Mouse (Mus musculus) ES-Bruce4 (cell line): ENCODE data around the gene Prkn. TPM values are rescaled to one million over a fixed set of nuclear protein-coding genes. Genes with fewer than 3 reads are reported as not detected.

Source experiments
- H3K27ac ChIP-seq: 2 replicates; pipeline ENCODE4 v1.5.1; 2012; ENCODE audit warnings: low read length, inconsistent platforms; ENCODE audit not compliant: insufficient read depth
- H3K27me3 ChIP-seq: 2 replicates; pipeline ENCODE4 v1.6.1; 2012; ENCODE audit warnings: mild to moderate bottlenecking, low read length, inconsistent platforms; ENCODE audit not compliant: control insufficient read depth, poor library complexity, insufficient read depth, severe bottlenecking
- H3K36me3 ChIP-seq: 2 replicates; pipeline ENCODE4 v1.6.1; 2012; ENCODE audit warnings: inconsistent platforms, mild to moderate bottlenecking, low read length, moderate library complexity; ENCODE audit not compliant: control insufficient read depth, poor library complexity, insufficient read depth, severe bottlenecking
- H3K4me1 ChIP-seq: one replicate; pipeline ENCODE4 v1.8.1; 2011; ENCODE audit warnings: low read length; ENCODE audit not compliant: control insufficient read depth, insufficient read depth
- H3K4me3 ChIP-seq: 2 replicates; pipeline ENCODE4 v1.5.1; 2011; ENCODE audit warnings: low read depth, mild to moderate bottlenecking, low read length
- H3K9ac ChIP-seq: 2 replicates; pipeline ENCODE4 v1.6.1; 2012; ENCODE audit warnings: low read depth, mild to moderate bottlenecking, inconsistent platforms; ENCODE audit not compliant: poor library complexity, severe bottlenecking
- H3K9me3 ChIP-seq: replicated peaks from 2 replicates; pipeline ENCODE4 v1.6.1; 2012; ENCODE audit warnings: mild to moderate bottlenecking, low read length, inconsistent platforms; ENCODE audit not compliant: control insufficient read depth, poor library complexity, insufficient read depth, severe bottlenecking
- CTCF ChIP-seq: IDR thresholded peaks from one replicate; pipeline ENCODE4 v1.8.1; 2011; ENCODE audit warnings: low read depth, low read length
- EP300 ChIP-seq: IDR thresholded peaks from 2 replicates; pipeline ENCODE4 v1.6.1; 2011; ENCODE audit warnings: low read depth, low read length; ENCODE audit not compliant: insufficient read depth
- POLR2A ChIP-seq: IDR thresholded peaks from one replicate; pipeline ENCODE4 v1.8.1; 2011; ENCODE audit warnings: low read length; ENCODE audit not compliant: insufficient read depth
- polyA plus RNA-seq: library from polyadenylated mRNA; stranded (reverse); fragments of >200 nt; gene quantifications from 2 replicates; pipeline ENCODE4 v1.2.4, GENCODE M21; 2011; ENCODE audit warnings: low read depth; ENCODE audit not compliant: missing spikeins, insufficient read depth, insufficient read length

Prkn gene
- polyA plus RNA-seq, 1 experiment: 1.5 TPM

DNA sequence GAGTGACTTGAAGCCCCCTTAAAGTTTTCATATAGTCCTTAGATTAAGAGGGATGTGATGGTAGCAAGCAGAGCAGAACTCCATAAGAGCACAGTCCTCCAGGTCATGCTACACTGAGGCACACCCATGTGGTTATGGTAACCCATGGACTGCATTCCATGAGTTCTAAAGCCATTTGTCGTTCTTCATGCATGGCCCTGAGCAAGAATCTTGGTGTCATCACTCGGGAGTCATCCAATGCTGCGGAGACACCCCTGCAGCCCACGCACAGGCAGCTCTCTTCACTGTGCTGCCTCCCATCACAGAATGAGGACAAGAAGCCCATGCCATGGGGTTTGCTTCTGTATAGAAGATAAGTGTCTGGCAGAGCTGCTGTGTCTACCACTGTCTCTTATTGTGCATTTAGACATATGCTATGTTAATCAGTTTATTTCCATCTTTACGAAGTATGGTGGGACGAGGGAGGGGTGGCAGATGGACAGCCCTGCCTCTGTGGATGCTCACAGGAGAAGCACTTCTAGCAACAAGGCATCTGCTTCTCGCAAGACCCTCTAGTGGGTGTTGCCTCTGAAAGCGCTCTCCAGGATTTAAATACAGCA is 543.3 kb downstream of the Prkn start:
- Histone ChIP-seq H3K27ac (no peak overlapping the region), H3K4me3 (no peak overlapping the region), H3K9me3 (no peaks in the 10 kb centered on the region), H3K4me1 (no peaks in the 10 kb centered on the region), H3K9ac (no peak overlapping the region), H3K36me3 (no peaks in the 10 kb centered on the region), H3K27me3 (no peaks in the 10 kb centered on the region; the same call in 1 of the 2 replicates)
- TF ChIP-seq CTCF (no peak), POLR2A (no peak), EP300 (no peak)

DNA sequence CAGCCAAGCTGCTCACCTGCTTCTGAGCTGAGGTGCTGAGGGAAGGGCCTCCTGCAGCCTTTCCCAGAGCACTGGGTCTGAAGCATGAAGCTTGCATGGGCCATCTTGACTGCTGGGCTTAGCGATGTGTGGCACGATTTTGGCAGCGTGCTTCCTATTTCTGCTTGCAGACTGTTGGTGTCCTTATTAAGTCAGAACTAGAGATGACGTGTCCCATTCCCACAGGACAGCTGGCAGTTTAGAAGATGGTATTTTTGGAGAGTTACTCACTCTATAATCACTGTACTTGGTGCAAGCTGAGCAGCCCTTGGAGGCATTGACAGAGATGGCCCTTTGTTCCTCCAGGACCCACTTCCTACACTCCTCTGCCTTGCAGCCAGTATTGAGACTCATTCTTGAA is 545.1 kb downstream of the Prkn start:
- H3K4me1 ChIP-seq: no peaks in the 10 kb centered on the region
- no peak overlapping the region for H3K9ac ChIP-seq
- H3K27ac ChIP-seq: no peak overlapping the region
- TF ChIP-seq CTCF: no peak
- no peak for TF ChIP-seq POLR2A
- no peak for TF ChIP-seq EP300
- H3K36me3 ChIP-seq: no peaks in the 10 kb centered on the region
- no peaks in the 10 kb centered on the region for H3K9me3 ChIP-seq
- H3K27me3 ChIP-seq: no peaks in the 10 kb centered on the region; the same call in 1 of the 2 replicates
- no peak overlapping the region for H3K4me3 ChIP-seq

DNA sequence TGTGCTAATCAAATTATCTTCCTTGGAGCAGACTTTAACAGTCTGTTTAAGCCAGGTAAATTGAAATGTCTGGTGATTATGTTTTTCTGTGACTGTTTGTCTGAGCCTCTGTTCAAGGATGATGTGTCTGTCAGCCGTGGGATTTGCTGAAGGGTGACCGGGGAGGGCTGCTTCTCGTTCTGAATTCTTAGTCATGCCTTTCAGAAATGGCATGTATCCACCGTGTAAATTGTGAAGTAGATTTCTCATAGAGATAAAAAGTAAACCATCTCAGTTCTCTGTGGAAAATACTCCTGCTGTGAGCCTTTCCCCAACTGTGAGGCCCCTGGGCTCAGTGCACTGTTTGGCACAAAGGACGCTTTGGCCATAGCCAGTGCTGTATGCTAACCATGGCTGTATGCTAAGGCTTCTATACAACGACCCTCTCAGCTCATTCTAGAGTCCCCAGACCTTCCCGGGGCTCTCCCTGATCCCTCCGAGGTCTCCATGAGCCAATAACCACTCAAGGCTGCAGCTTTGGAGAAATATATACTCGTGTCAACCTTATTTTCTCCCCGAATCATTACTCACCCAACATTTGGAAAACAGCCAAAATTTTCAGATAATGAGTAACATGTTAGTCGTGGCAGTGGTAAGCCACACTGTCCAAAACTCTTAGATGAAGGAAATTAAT is 552.6 kb downstream of the Prkn start:
- no peaks in the 10 kb centered on the region for H3K36me3 ChIP-seq
- no peak overlapping the region for H3K27ac ChIP-seq
- H3K9me3 ChIP-seq: no peaks in the 10 kb centered on the region
- H3K4me1 ChIP-seq: no peaks in the 10 kb centered on the region
- H3K27me3 ChIP-seq: no peaks in the 10 kb centered on the region
- TF ChIP-seq CTCF (no peak), POLR2A (no peak), EP300 (no peak)
- H3K9ac ChIP-seq: no peak overlapping the region
- no peak overlapping the region for H3K4me3 ChIP-seq

DNA sequence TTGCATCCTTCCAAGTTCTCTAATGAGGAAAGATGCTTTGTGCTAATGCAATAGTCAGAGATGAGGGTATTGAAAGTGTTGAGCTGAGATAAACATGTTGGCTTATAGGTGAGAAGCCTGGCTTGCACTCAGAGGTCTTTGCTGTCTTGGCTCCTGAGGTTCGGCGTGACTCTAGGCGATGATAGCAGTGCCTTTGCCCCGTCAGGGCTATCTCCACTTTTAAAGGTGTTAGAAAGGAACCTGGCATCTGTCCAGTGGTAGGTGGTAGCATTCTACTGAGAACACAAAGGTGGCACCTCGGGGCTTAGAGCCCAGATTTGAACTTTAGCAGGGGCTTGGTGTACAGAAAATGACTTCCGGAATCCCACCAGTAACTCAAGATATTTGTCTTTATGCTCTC is 554.4 kb downstream of the Prkn start:
- no peak for TF ChIP-seq EP300
- no peak for TF ChIP-seq CTCF
- Histone ChIP-seq H3K36me3 (no peaks in the 10 kb centered on the region), H3K9me3 (no peaks in the 10 kb centered on the region), H3K4me1 (no peaks in the 10 kb centered on the region), H3K9ac (no peak overlapping the region), H3K4me3 (no peak overlapping the region), H3K27ac (no peak overlapping the region), H3K27me3 (no peaks in the 10 kb centered on the region)

DNA sequence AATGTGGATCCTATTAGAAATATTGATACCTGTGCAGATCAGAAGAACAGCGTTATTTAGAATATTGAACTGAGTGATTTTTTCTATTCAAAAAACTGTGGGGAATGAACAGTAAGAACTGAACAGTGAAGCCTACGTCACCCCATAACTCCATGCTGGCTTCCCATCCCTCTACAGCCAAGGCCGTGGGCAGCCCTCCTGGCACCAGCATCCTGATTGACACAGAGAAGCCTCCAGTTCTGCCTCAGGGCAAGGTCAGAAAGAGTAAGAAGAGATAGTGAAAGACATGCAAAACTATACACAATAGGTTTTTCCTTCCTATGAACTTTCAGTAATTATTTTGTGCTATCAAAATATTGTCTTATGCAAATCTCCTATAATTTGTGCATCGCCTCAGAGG is 557.5 kb downstream of the Prkn start:
- TF ChIP-seq POLR2A (no peak), CTCF (no peak), EP300 (no peak)
- Histone ChIP-seq H3K9me3 (no peaks in the 10 kb centered on the region), H3K27ac (no peak overlapping the region), H3K27me3 (no peaks in the 10 kb centered on the region), H3K4me1 (no peaks in the 10 kb centered on the region), H3K36me3 (no peaks in the 10 kb centered on the region), H3K9ac (no peak overlapping the region), H3K4me3 (no peak overlapping the region)

DNA sequence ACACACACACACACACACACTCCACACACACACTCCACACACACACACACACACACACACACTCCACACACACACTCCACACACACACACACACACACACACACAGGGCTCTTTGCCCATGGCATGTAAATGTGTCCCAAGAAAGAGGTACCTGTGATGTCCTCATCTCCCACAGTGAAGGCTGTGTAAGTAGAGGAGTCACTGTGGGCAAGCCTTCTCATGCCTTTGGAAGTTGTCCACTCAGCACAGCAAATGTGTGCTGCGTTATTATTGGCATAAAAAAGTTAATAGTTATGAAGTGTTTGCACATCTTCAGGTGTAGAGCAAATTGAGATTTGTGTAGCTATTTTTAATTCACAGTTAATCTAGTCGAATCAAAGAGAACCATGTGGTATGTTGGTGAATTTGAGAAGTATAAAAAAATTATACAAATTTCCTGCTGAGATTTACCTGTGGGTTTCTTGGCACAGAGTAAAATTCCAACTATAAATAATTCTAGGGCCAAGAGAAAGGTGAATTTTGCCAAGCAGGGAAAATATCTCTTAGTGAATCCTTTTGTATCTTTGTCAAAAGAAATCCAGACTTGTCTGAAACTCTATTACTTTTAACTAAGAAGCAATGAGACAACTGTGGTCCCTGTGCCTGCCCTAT is 562.2 kb downstream of the Prkn start:
- no peaks in the 10 kb centered on the region for H3K36me3 ChIP-seq
- H3K4me1 ChIP-seq: no peaks in the 10 kb centered on the region
- H3K9me3 ChIP-seq: no peaks in the 10 kb centered on the region
- H3K4me3 ChIP-seq: no peak overlapping the region
- no peak overlapping the region for H3K27ac ChIP-seq
- no peaks in the 10 kb centered on the region for H3K27me3 ChIP-seq
- TF ChIP-seq CTCF: no peak
- TF ChIP-seq EP300: no peak
- no peak for TF ChIP-seq POLR2A
- H3K9ac ChIP-seq: no peak overlapping the region
